Mouse (Mus musculus) embryonic fibroblast, embryonic 13.5 days (primary cell): ENCODE data around the gene Cep63.

Experiments used
- CTCF ChIP-seq: IDR thresholded peaks from 2 replicates; pipeline ENCODE4 v1.5.1; 2011; ENCODE audit warnings: mild to moderate bottlenecking, control low read depth, low read length, moderate library complexity, borderline replicate concordance; ENCODE audit not compliant: insufficient read depth
- POLR2A ChIP-seq: IDR thresholded peaks from 2 replicates; pipeline ENCODE4 v1.6.1; 2011; ENCODE audit warnings: low read depth, mild to moderate bottlenecking, control low read depth, low read length, moderate library complexity

DNA sequence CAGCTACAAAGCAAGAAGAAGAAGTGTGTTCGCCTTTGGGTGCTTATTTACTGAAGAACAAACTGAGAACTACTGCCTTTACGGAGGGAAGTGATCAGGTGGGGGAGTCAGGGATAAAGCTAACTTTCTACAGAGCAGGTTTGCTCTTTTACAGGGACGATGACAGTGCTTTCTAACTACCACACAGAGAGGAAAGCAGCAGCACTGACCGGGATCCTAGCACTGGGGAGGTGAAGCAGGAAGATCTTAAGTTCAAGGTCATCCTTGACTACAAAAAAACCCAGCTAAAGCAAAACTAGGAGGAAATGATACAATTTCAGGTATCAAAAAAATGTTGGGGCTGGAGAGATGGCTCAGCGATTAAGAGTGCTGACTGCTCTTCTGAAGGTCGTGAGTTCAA, 3.5 kb downstream of the Cep63 start:
- TF ChIP-seq CTCF (no peak), POLR2A (no peak)
